Mouse (Mus musculus): ENCODE measurements around the gene Spon1.
A peak's percentile ranks its signal among the peaks of the same experiment; 100 is the strongest.

Spon1 gene

GRCm38 (mm10) chr7:114058927-114059441, 293.2 kb downstream of the Spon1 start:
- no peak for DNase-seq (ENCODE audit: low spot score in 2 of 2)

- no peak for DNase-seq (ENCODE audit: low spot score in 2 of 2)
These were observed 294.6 kb downstream of the Spon1 start for GRCm38 (mm10) chr7:114060445-114060844.

- DNase-seq (ENCODE audit: low spot score in 2 of 2): no peak
These were observed 296.7 kb downstream of the Spon1 start for GRCm38 (mm10) chr7:114062451-114062850.

GRCm38 (mm10) chr7:114063534-114063933, 297.7 kb downstream of the Spon1 start:
- DNase-seq (ENCODE audit: low spot score in 2 of 2): no peak

GRCm38 (mm10) chr7:114063966-114064365, 298.2 kb downstream of the Spon1 start:
- DNase-seq (ENCODE audit: low spot score in 2 of 2): no peak

- no peak for DNase-seq (ENCODE audit: low spot score in 2 of 2)
These were observed 299.8 kb downstream of the Spon1 start for GRCm38 (mm10) chr7:114065407-114066185.

GRCm38 (mm10) chr7:114066529-114067178, 300.9 kb downstream of the Spon1 start:
- peak; percentile 74 to 78 for DNase-seq (ENCODE audit: low spot score in 2 of 2)

- peak; percentile 72 to 74 for DNase-seq (ENCODE audit: low spot score in 2 of 2)
These were observed 303.2 kb downstream of the Spon1 start for GRCm38 (mm10) chr7:114068956-114069533.

- peak in 1 of 2 experiments; percentile 27 for DNase-seq (ENCODE audit: low spot score in 2 of 2)
These were observed 304.1 kb downstream of the Spon1 start for GRCm38 (mm10) chr7:114069726-114070457.

- DNase-seq (ENCODE audit: low spot score in 2 of 2): no peak
These were observed 304.7 kb downstream of the Spon1 start for GRCm38 (mm10) chr7:114070458-114070840.

- no peak for DNase-seq (ENCODE audit: low spot score in 2 of 2)
These were observed 305.6 kb downstream of the Spon1 start for GRCm38 (mm10) chr7:114071395-114071794.

- no peak for DNase-seq (ENCODE audit: low spot score in 2 of 2)
These were observed 306.2 kb downstream of the Spon1 start for GRCm38 (mm10) chr7:114071851-114072616.

GRCm38 (mm10) chr7:114074133-114074532, 308.3 kb downstream of the Spon1 start:
- DNase-seq (ENCODE audit: low spot score in 2 of 2): no peak

- no peak for DNase-seq (ENCODE audit: low spot score in 2 of 2)
These were observed 308.8 kb downstream of the Spon1 start for GRCm38 (mm10) chr7:114074595-114074994.

GRCm38 (mm10) chr7:114079343-114079742, 313.5 kb downstream of the Spon1 start:
- DNase-seq (ENCODE audit: low spot score in 2 of 2): no peak

GRCm38 (mm10) chr7:114080250-114080649, 314.5 kb downstream of the Spon1 start:
- no peak for DNase-seq (ENCODE audit: low spot score in 2 of 2)

GRCm38 (mm10) chr7:114081633-114082420, 316.0 kb downstream of the Spon1 start:
- DNase-seq (ENCODE audit: low spot score in 2 of 2): no peak

- DNase-seq (ENCODE audit: low spot score in 2 of 2): no peak
These were observed 317.3 kb downstream of the Spon1 start for GRCm38 (mm10) chr7:114083088-114083487.

- peak; percentile 77 to 84 for DNase-seq (ENCODE audit: low spot score in 2 of 2)
These were observed 318.0 kb downstream of the Spon1 start for GRCm38 (mm10) chr7:114083760-114084159.

GRCm38 (mm10) chr7:114086021-114086710, 320.4 kb downstream of the Spon1 start:
- DNase-seq (ENCODE audit: low spot score in 2 of 2): no peak

All from spleen, postnatal 36 days (tissue).